Mouse (Mus musculus) embryonic facial prominence, embryonic 14.5 days (tissue): ENCODE measurements at regions not wholly inside any gene's neighbourhood (a gene's known extent, or its start where the extent isn't known, plus 50 kb on each side); places are given as distances from the start of the nearest gene placed in this dataset.

Source experiments
- ATAC-seq: fragments of 200-750 bp; cut with Nextera tagmentation; 2 replicates; pipeline ENCODE4 v1.8.0; 2017; ENCODE audit warnings: low read depth, moderate number of reproducible peaks, moderate TSS enrichment
- DNase-seq: peaks from one replicate; pipeline ENCODE4 v3.0.0-alpha.2; 2015; ENCODE audit warnings: low spot score
- H3K27ac ChIP-seq: fragments of 300-500 bp; sonication (generic); replicated peaks from 2 replicates; pipeline ENCODE4 v1.5.1; 2014; ENCODE audit warnings: low read depth, mild to moderate bottlenecking, low read length, moderate library complexity
- H3K27me3 ChIP-seq: fragments of 300-500 bp; sonication (generic); replicated peaks from 2 replicates; pipeline ENCODE4 v1.6.1; 2014; ENCODE audit warnings: low read length; ENCODE audit not compliant: control insufficient read depth, insufficient read depth
- H3K36me3 ChIP-seq: fragments of 300-500 bp; sonication (generic); 2 replicates; pipeline ENCODE4 v1.6.1; 2014; ENCODE audit warnings: low read length, mixed read lengths; ENCODE audit not compliant: control insufficient read depth, insufficient read depth
- H3K4me1 ChIP-seq: fragments of 300-500 bp; sonication (generic); 2 replicates; pipeline ENCODE4 v1.6.1; 2014; ENCODE audit warnings: antibody characterized with exemption, low read length; ENCODE audit not compliant: control insufficient read depth, insufficient read depth
- H3K4me2 ChIP-seq: fragments of 300-500 bp; sonication (generic); 2 replicates; pipeline ENCODE4 v1.6.1; 2014; ENCODE audit warnings: low read depth, mild to moderate bottlenecking, low read length, moderate library complexity, mixed read lengths
- H3K4me3 ChIP-seq: fragments of 300-500 bp; sonication (generic); 2 replicates; pipeline ENCODE4 v1.5.1; 2014; ENCODE audit warnings: low read depth, mild to moderate bottlenecking, low read length
- H3K9ac ChIP-seq: fragments of 300-500 bp; sonication (generic); 2 replicates; pipeline ENCODE4 v1.6.1; 2014; ENCODE audit warnings: low read depth, mild to moderate bottlenecking, low read length, moderate library complexity, mixed read lengths
- H3K9me3 ChIP-seq: fragments of 300-500 bp; sonication (generic); 2 replicates; pipeline ENCODE4 v1.6.1; 2016; ENCODE audit warnings: low read length; ENCODE audit not compliant: control insufficient read depth
- WGBS: fragments of 180-500 bp; shearing (Covaris S2); extraction: QIAGEN DNeasy Blood & Tissue Kit; methylation state at CpG from one replicate; pipeline ENCODE4 v1.1.7; 2014; 5-methylcytosine and 5-hydroxymethylcytosine counted together

GRCm38 (mm10) chr14:72234234-72235075, 257.2 kb downstream of the Gm9195 start:
- no peaks in the 10 kb centered on the region for H3K4me1 ChIP-seq
- H3K9ac ChIP-seq, result no peak overlapping the region
- no peak overlapping the region for H3K4me3 ChIP-seq
- no peaks in the 10 kb centered on the region for H3K9me3 ChIP-seq
- H3K27me3 ChIP-seq, result no peaks in the 10 kb centered on the region
- WGBS, result 78% methylated on average over 6 of the region's 6 CpGs
- no peaks in the 10 kb centered on the region for H3K36me3 ChIP-seq
- DNase-seq (peak; percentile 14), ATAC-seq (no peak)
- no peak overlapping the region for H3K27ac ChIP-seq
- no peak overlapping the region for H3K4me2 ChIP-seq

- no peaks in the 10 kb centered on the region for H3K9me3 ChIP-seq
- H3K4me3 ChIP-seq, result no peak overlapping the region
- no peak overlapping the region for H3K4me2 ChIP-seq
- no peak overlapping the region for H3K27ac ChIP-seq
- H3K9ac ChIP-seq, result no peak overlapping the region
- H3K4me1 ChIP-seq, result no peaks in the 10 kb centered on the region
- no peaks in the 10 kb centered on the region for H3K36me3 ChIP-seq
- DNase-seq (no peak), ATAC-seq (no peak)
- no peaks in the 10 kb centered on the region for H3K27me3 ChIP-seq
- 73% methylated on average over 5 of the region's 5 CpGs for WGBS
These were observed 263.8 kb downstream of the Gm9195 start for GRCm38 (mm10) chr14:72227853-72228252.

GRCm38 (mm10) chr14:72227441-72227840, 264.2 kb downstream of the Gm9195 start:
- Histone ChIP-seq H3K27ac (no peak overlapping the region), H3K4me2 (no peak overlapping the region), H3K36me3 (no peaks in the 10 kb centered on the region), H3K4me3 (no peak overlapping the region), H3K9ac (no peak overlapping the region), H3K27me3 (no peaks in the 10 kb centered on the region), H3K9me3 (no peaks in the 10 kb centered on the region), H3K4me1 (no peaks in the 10 kb centered on the region)
- ATAC-seq (no peak), DNase-seq (no peak)
- 58% methylated on average over 1 of the region's 1 CpGs for WGBS

- Histone ChIP-seq H3K4me3 (no peak overlapping the region), H3K9ac (no peak overlapping the region), H3K27ac (no peak overlapping the region), H3K4me1 (no peaks in the 10 kb centered on the region), H3K36me3 (no peaks in the 10 kb centered on the region), H3K9me3 (no peaks in the 10 kb centered on the region), H3K4me2 (no peak overlapping the region), H3K27me3 (no peaks in the 10 kb centered on the region)
- no peak for ATAC-seq
- WGBS, result 64% methylated on average over 1 of the region's 1 CpGs
- no peak for DNase-seq
These were observed 264.7 kb downstream of the Gm9195 start for GRCm38 (mm10) chr14:72226946-72227345.

- Histone ChIP-seq H3K4me1 (no peaks in the 10 kb centered on the region), H3K4me3 (no peak overlapping the region), H3K9ac (no peak overlapping the region), H3K4me2 (no peak overlapping the region), H3K36me3 (no peaks in the 10 kb centered on the region), H3K9me3 (no peaks in the 10 kb centered on the region), H3K27ac (no peak overlapping the region), H3K27me3 (no peaks in the 10 kb centered on the region)
- WGBS, result 32% methylated on average over 2 of the region's 2 CpGs
- DNase-seq (peak; percentile 30), ATAC-seq (peak; percentile 50; the same call in 1 of the 2 replicates)
These were observed 268.8 kb downstream of the Gm9195 start for GRCm38 (mm10) chr14:72222836-72223235.

GRCm38 (mm10) chr14:72219523-72219922, 272.1 kb downstream of the Gm9195 start:
- no peak overlapping the region for H3K27ac ChIP-seq
- DNase-seq (no peak), ATAC-seq (no peak)
- H3K4me2 ChIP-seq, result no peak overlapping the region
- WGBS, result 96% methylated on average over 6 of the region's 6 CpGs
- no peak overlapping the region for H3K4me3 ChIP-seq
- H3K9me3 ChIP-seq, result no peaks in the 10 kb centered on the region
- no peaks in the 10 kb centered on the region for H3K4me1 ChIP-seq
- no peaks in the 10 kb centered on the region for H3K27me3 ChIP-seq
- no peaks in the 10 kb centered on the region for H3K36me3 ChIP-seq
- H3K9ac ChIP-seq, result no peak overlapping the region

GRCm38 (mm10) chr14:72200307-72200706, 291.3 kb downstream of the Gm9195 start:
- no peak for ATAC-seq
- Histone ChIP-seq H3K27me3 (no peaks in the 10 kb centered on the region), H3K4me1 (no peaks in the 10 kb centered on the region), H3K4me2 (no peak overlapping the region), H3K9me3 (no peaks in the 10 kb centered on the region), H3K27ac (no peak overlapping the region), H3K9ac (no peak overlapping the region), H3K36me3 (no peaks in the 10 kb centered on the region), H3K4me3 (no peak overlapping the region)
- DNase-seq, result no peak
- WGBS, result 51% methylated on average over 3 of the region's 3 CpGs

GRCm38 (mm10) chr14:72199900-72200299, 291.7 kb downstream of the Gm9195 start:
- H3K36me3 ChIP-seq, result no peaks in the 10 kb centered on the region
- H3K27me3 ChIP-seq, result no peaks in the 10 kb centered on the region
- no peaks in the 10 kb centered on the region for H3K4me1 ChIP-seq
- H3K27ac ChIP-seq, result no peak overlapping the region
- H3K9me3 ChIP-seq, result no peaks in the 10 kb centered on the region
- no peak overlapping the region for H3K4me3 ChIP-seq
- H3K9ac ChIP-seq, result no peak overlapping the region
- ATAC-seq (no peak), DNase-seq (no peak)
- no peak overlapping the region for H3K4me2 ChIP-seq

- 53% methylated on average over 7 of the region's 7 CpGs for WGBS
- no peak overlapping the region for H3K4me2 ChIP-seq
- H3K36me3 ChIP-seq, result no peaks in the 10 kb centered on the region
These were observed 293.7 kb downstream of the Gm9195 start for GRCm38 (mm10) chr14:72197972-72198371.

More at GRCm38 (mm10) chr14:72197972-72198371, 293.7 kb downstream of the Gm9195 start:
- Histone ChIP-seq H3K27ac (no peak overlapping the region), H3K27me3 (no peaks in the 10 kb centered on the region), H3K4me1 (no peaks in the 10 kb centered on the region), H3K4me3 (no peak overlapping the region), H3K9me3 (no peaks in the 10 kb centered on the region), H3K9ac (no peak overlapping the region)
- ATAC-seq, result no peak
- no peak for DNase-seq
